Mouse (Mus musculus) pancreas, adult 10 weeks (tissue): Measurements from ENCODE around the gene Olfr1115. TPM values are rescaled to one million over a fixed set of nuclear protein-coding genes. Genes with fewer than 3 reads are reported as not detected.

Experiments
- polyA plus RNA-seq: library from polyadenylated mRNA; stranded (reverse); fragments of 350-450 nt; fragmentation: Illumina TruSeq; extraction: RNeasy Lipid Tissue Mini Kit (QIAGEN cat#74804); gene quantifications from one replicate; pipeline ENCODE4 v1.2.3, GENCODE M21; 2015; ENCODE audit warnings: low read depth, low replicate concordance; ENCODE audit not compliant: insufficient read depth

The Olfr1115 gene
- not detected for polyA plus RNA-seq

DNA sequence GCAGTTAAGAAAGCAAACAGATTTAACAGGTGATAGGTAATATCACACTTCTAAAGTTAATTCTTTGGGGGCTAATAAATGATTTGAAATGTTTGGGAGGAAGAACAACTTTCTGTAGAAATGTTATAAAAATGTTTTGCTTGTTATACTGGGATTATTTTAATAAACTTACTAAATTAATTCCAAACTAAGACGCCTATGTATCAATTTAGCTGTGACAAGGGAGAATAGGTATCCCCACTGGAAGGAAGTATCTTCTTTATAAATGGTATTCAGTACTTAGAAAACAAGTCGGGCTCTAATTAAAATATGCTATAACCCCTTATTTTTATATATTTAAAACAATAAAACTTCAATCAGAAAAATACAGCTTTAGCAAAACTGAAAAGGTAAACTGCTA, at the start of gene Olfr1115:
Gene Olfr1115 (plus strand): TSS at position 301 of the 400 bp plus-strand sequence.

DNA sequence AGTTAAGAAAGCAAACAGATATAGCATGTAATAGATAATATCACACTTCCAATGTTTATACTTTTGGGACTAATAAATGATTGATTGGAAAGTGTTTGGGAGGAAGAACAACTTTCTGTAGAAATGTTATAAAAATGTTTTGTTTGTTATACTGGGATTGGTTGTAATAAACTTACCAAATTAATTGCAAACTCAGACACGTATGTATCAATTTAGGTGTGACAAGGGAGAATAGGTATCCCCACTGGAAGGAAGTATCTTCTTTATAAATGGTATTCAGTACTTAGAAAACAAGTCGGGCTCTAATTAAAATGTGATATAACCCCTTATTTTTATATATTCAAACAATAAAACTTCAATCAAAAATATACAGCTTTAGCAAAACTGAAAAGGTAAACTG, 39.1 kb upstream of the Olfr1115 start, which contains the start of gene Olfr1113:
Gene Olfr1113 (plus strand): TSS at position 301 of the 400 bp plus-strand sequence.

DNA sequence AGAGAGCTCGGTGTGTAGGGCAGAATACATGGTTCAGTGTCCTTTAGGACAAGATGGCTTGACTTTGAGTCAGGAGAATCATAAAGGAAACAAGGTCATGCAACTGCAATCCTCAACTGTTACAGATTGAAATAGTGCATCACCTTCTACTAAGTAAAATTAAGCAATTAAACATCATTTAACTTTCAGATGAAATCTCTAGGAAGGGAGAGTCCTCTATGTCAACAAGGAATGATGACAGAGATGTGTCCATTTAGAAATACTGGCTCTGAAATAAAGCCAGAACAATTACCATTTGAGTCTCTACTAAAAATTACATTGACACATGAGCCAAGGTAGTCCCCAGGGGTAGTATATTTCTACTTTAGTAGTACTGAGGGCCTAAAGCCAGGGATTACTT, 19.4 kb downstream of the Olfr1115 start, which contains the start of gene Olfr1116:
Gene Olfr1116 (plus strand): TSS at position 301 of the 400 bp plus-strand sequence.

Other genes starting within 250 kb of the Olfr1115 start
- gene Olfr1102, start 249.6 kb upstream of the Olfr1115 start, polyA plus RNA-seq = not detected
- gene Olfr1104, start 220.9 kb upstream of the Olfr1115 start, polyA plus RNA-seq = not detected
- gene Olfr1105, start 211.5 kb upstream of the Olfr1115 start, polyA plus RNA-seq = not detected
- not detected for gene Olfr1106, start 195.7 kb upstream of the Olfr1115 start, polyA plus RNA-seq
- not detected for gene Olfr1107, start 172.2 kb upstream of the Olfr1115 start, polyA plus RNA-seq
- gene Olfr1109, start 152.0 kb upstream of the Olfr1115 start, polyA plus RNA-seq = not detected
- not detected for gene Olfr259, start 133.4 kb upstream of the Olfr1115 start, polyA plus RNA-seq
- not detected for gene Olfr1110, start 107.7 kb upstream of the Olfr1115 start, polyA plus RNA-seq
- gene Olfr1111, start 95.4 kb upstream of the Olfr1115 start, polyA plus RNA-seq = not detected
- not detected for gene Olfr1112, start 60.2 kb upstream of the Olfr1115 start, polyA plus RNA-seq
- not detected for gene Olfr1113, start 39.0 kb upstream of the Olfr1115 start, polyA plus RNA-seq
- not detected for gene Olfr1116, start 19.5 kb downstream of the Olfr1115 start, polyA plus RNA-seq
- not detected for gene Olfr1118, start 59.6 kb downstream of the Olfr1115 start, polyA plus RNA-seq
- gene Olfr1120, start 106.8 kb downstream of the Olfr1115 start, polyA plus RNA-seq = not detected
- gene Olfr1121, start 121.9 kb downstream of the Olfr1115 start, polyA plus RNA-seq = not detected
- gene Olfr1122, start 137.8 kb downstream of the Olfr1115 start, polyA plus RNA-seq = not detected
- not detected for gene Olfr1123, start 168.6 kb downstream of the Olfr1115 start, polyA plus RNA-seq
- not detected for gene Olfr1124, start 182.3 kb downstream of the Olfr1115 start, polyA plus RNA-seq
- not detected for gene Olfr1126, start 205.9 kb downstream of the Olfr1115 start, polyA plus RNA-seq
- not detected for gene Pramel7, start 249.1 kb downstream of the Olfr1115 start, polyA plus RNA-seq